Mouse (Mus musculus) hindbrain, embryonic 13.5 days (tissue): ENCODE results near the gene St8sia6. TPM values are rescaled to one million over a fixed set of nuclear protein-coding genes. Genes with fewer than 3 reads are reported as not detected.

Experiments used
- ATAC-seq: fragments of 200-750 bp; cut with Nextera tagmentation; 2 replicates; pipeline ENCODE4 v1.8.0; 2017; ENCODE audit warnings: moderate TSS enrichment; ENCODE audit not compliant: low FRiP score
- H3K27ac ChIP-seq: fragments of 300-500 bp; sonication (generic); 2 replicates; pipeline ENCODE4 v1.5.1; 2015; ENCODE audit warnings: inconsistent platforms, mild to moderate bottlenecking, moderate library complexity
- H3K27me3 ChIP-seq: fragments of 300-500 bp; sonication (generic); 2 replicates; pipeline ENCODE4 v1.6.1; 2015; ENCODE audit warnings: mild to moderate bottlenecking, inconsistent platforms
- H3K36me3 ChIP-seq: fragments of 300-500 bp; sonication (generic); 2 replicates; pipeline ENCODE4 v1.6.1; 2015; ENCODE audit warnings: mild to moderate bottlenecking, inconsistent platforms
- H3K4me1 ChIP-seq: fragments of 300-500 bp; sonication (generic); replicated peaks from 2 replicates; pipeline ENCODE4 v1.6.1; 2015; ENCODE audit warnings: inconsistent platforms
- H3K4me2 ChIP-seq: fragments of 300-500 bp; sonication (generic); 2 replicates; pipeline ENCODE4 v1.6.1; 2015; ENCODE audit warnings: inconsistent platforms, mild to moderate bottlenecking, moderate library complexity
- H3K4me3 ChIP-seq: fragments of 300-500 bp; sonication (generic); 2 replicates; pipeline ENCODE4 v1.5.1; 2015; ENCODE audit warnings: mild to moderate bottlenecking, inconsistent platforms
- H3K9ac ChIP-seq: fragments of 300-500 bp; sonication (generic); 2 replicates; pipeline ENCODE4 v1.6.1; 2015; ENCODE audit warnings: mild to moderate bottlenecking, inconsistent platforms
- H3K9me3 ChIP-seq: fragments of 300-500 bp; sonication (generic); 2 replicates; pipeline ENCODE4 v1.6.1; 2016; ENCODE audit warnings: inconsistent platforms
- WGBS: fragments of 180-500 bp; shearing (Covaris S2); methylation state at CpG from one replicate; pipeline ENCODE4 v1.1.7; 2015; 5-methylcytosine and 5-hydroxymethylcytosine counted together
- polyA plus RNA-seq: library from polyadenylated mRNA; unstranded; fragments of >200 nt; fragmentation: Nextera tagmentation; extraction: Ambion mirVana; gene quantifications from 2 replicates; pipeline ENCODE4 v1.2.1, GENCODE M21; 2015

The St8sia6 gene
- polyA plus RNA-seq, 1 experiment from 2014 or later, result 0.90 TPM

- Histone ChIP-seq H3K36me3 (no peaks in the 10 kb centered on the region), H3K27ac (no peak overlapping the region), H3K4me1 (no peaks in the 10 kb centered on the region), H3K4me2 (no peak overlapping the region), H3K9me3 (no peaks in the 10 kb centered on the region), H3K9ac (no peak overlapping the region), H3K4me3 (no peak overlapping the region), H3K27me3 (no peaks in the 10 kb centered on the region)
- WGBS, result 88% methylated on average over 1 of the region's 1 CpGs
- ATAC-seq, result no peak
Measured at GRCm38 (mm10) chr2:13751691-13752090, 42.2 kb downstream of the St8sia6 start.

- WGBS, result 58% methylated on average over 1 of the region's 1 CpGs
- Histone ChIP-seq H3K9ac (no peak overlapping the region), H3K4me2 (no peak overlapping the region)
Measured at GRCm38 (mm10) chr2:13750777-13751176, 43.1 kb downstream of the St8sia6 start.

GRCm38 (mm10) chr2:13750089-13750488 is 43.8 kb downstream of the St8sia6 start:
- Histone ChIP-seq H3K4me3 (no peak overlapping the region), H3K27ac (no peak overlapping the region)
- ATAC-seq, result no peak

More at GRCm38 (mm10) chr2:13750777-13751176, 43.1 kb downstream of the St8sia6 start:
- Histone ChIP-seq H3K4me3 (no peak overlapping the region), H3K4me1 (no peaks in the 10 kb centered on the region), H3K9me3 (no peaks in the 10 kb centered on the region), H3K27me3 (no peaks in the 10 kb centered on the region), H3K36me3 (no peaks in the 10 kb centered on the region), H3K27ac (no peak overlapping the region)
- ATAC-seq, result no peak

GRCm38 (mm10) chr2:13749176-13749575 is 44.7 kb downstream of the St8sia6 start:
- no peak overlapping the region for H3K27ac ChIP-seq
- H3K9me3 ChIP-seq, result no peaks in the 10 kb centered on the region
- no peak overlapping the region for H3K4me3 ChIP-seq
- no peak overlapping the region for H3K9ac ChIP-seq
- no peak for ATAC-seq
- H3K4me1 ChIP-seq, result no peaks in the 10 kb centered on the region
- no peaks in the 10 kb centered on the region for H3K36me3 ChIP-seq
- WGBS, result 80% methylated on average over 1 of the region's 1 CpGs
- H3K4me2 ChIP-seq, result no peak overlapping the region
- H3K27me3 ChIP-seq, result no peaks in the 10 kb centered on the region

More at GRCm38 (mm10) chr2:13750089-13750488, 43.8 kb downstream of the St8sia6 start:
- no peaks in the 10 kb centered on the region for H3K4me1 ChIP-seq
- no peak overlapping the region for H3K4me2 ChIP-seq
- H3K9me3 ChIP-seq, result no peaks in the 10 kb centered on the region
- no peaks in the 10 kb centered on the region for H3K27me3 ChIP-seq
- no peaks in the 10 kb centered on the region for H3K36me3 ChIP-seq
- WGBS, result 56% methylated on average over 1 of the region's 1 CpGs
- H3K9ac ChIP-seq, result no peak overlapping the region

- no peaks in the 10 kb centered on the region for H3K9me3 ChIP-seq
- H3K27ac ChIP-seq, result no peak overlapping the region
- no peak for ATAC-seq
Measured at GRCm38 (mm10) chr2:13747576-13747975, 46.3 kb downstream of the St8sia6 start.

GRCm38 (mm10) chr2:13746023-13746422 is 47.8 kb downstream of the St8sia6 start:
- Histone ChIP-seq H3K4me2 (no peak overlapping the region), H3K27me3 (no peaks in the 10 kb centered on the region), H3K36me3 (no peaks in the 10 kb centered on the region), H3K4me1 (no peaks in the 10 kb centered on the region), H3K9ac (no peak overlapping the region), H3K9me3 (no peaks in the 10 kb centered on the region), H3K27ac (no peak overlapping the region), H3K4me3 (no peak overlapping the region)
- no peak for ATAC-seq
- 86% methylated on average over 1 of the region's 1 CpGs for WGBS

More at GRCm38 (mm10) chr2:13747576-13747975, 46.3 kb downstream of the St8sia6 start:
- Histone ChIP-seq H3K4me3 (no peak overlapping the region), H3K9ac (no peak overlapping the region), H3K27me3 (no peaks in the 10 kb centered on the region), H3K4me2 (no peak overlapping the region), H3K36me3 (no peaks in the 10 kb centered on the region), H3K4me1 (no peaks in the 10 kb centered on the region)
- 95% methylated on average over 1 of the region's 1 CpGs for WGBS

GRCm38 (mm10) chr2:13738704-13739103 is 55.2 kb downstream of the St8sia6 start:
- no peak overlapping the region for H3K4me3 ChIP-seq
- ATAC-seq, result no peak
- no peaks in the 10 kb centered on the region for H3K36me3 ChIP-seq
- H3K4me2 ChIP-seq, result no peak overlapping the region
- no peak overlapping the region for H3K27ac ChIP-seq
- H3K4me1 ChIP-seq, result no peaks in the 10 kb centered on the region
- no peaks in the 10 kb centered on the region for H3K27me3 ChIP-seq
- no peak overlapping the region for H3K9ac ChIP-seq
- 66% methylated on average over 7 of the region's 7 CpGs for WGBS
- no peaks in the 10 kb centered on the region for H3K9me3 ChIP-seq

- Histone ChIP-seq H3K27ac (no peak overlapping the region), H3K4me2 (no peak overlapping the region), H3K9me3 (peaks cover 3% of the 10 kb centered on the region; the same call in 1 of the 2 replicates), H3K27me3 (no peaks in the 10 kb centered on the region), H3K4me3 (no peak overlapping the region), H3K36me3 (no peaks in the 10 kb centered on the region), H3K4me1 (no peaks in the 10 kb centered on the region), H3K9ac (no peak overlapping the region)
- no peak for ATAC-seq
- 69% methylated on average over 2 of the region's 2 CpGs for WGBS
Measured at GRCm38 (mm10) chr2:13727901-13728300, 66.0 kb downstream of the St8sia6 start.

- ATAC-seq, result no peak
- 73% methylated on average over 3 of the region's 3 CpGs for WGBS
- Histone ChIP-seq H3K9ac (no peak overlapping the region), H3K9me3 (peaks cover 3% of the 10 kb centered on the region; the same call in 1 of the 2 replicates), H3K4me3 (no peak overlapping the region), H3K27ac (no peak overlapping the region), H3K4me2 (no peak overlapping the region), H3K27me3 (no peaks in the 10 kb centered on the region), H3K4me1 (no peaks in the 10 kb centered on the region), H3K36me3 (no peaks in the 10 kb centered on the region)
Measured at GRCm38 (mm10) chr2:13725592-13725991, 68.3 kb downstream of the St8sia6 start.

- Histone ChIP-seq H3K36me3 (no peaks in the 10 kb centered on the region), H3K4me2 (no peak overlapping the region), H3K4me1 (no peaks in the 10 kb centered on the region), H3K27ac (no peak overlapping the region), H3K4me3 (no peak overlapping the region), H3K27me3 (no peaks in the 10 kb centered on the region), H3K9ac (no peak overlapping the region), H3K9me3 (no peaks in the 10 kb centered on the region)
- WGBS, result 66% methylated on average over 4 of the region's 4 CpGs
- no peak for ATAC-seq
Measured at GRCm38 (mm10) chr2:13722241-13722640, 71.6 kb downstream of the St8sia6 start.

- WGBS, result 84% methylated on average over 6 of the region's 6 CpGs
- no peak for ATAC-seq
Measured at GRCm38 (mm10) chr2:13718628-13719185, 75.2 kb downstream of the St8sia6 start.

GRCm38 (mm10) chr2:13708785-13709184 is 85.1 kb downstream of the St8sia6 start:
- H3K4me2 ChIP-seq, result no peak overlapping the region
- WGBS, result 69% methylated on average over 1 of the region's 1 CpGs
- no peak for ATAC-seq

More at GRCm38 (mm10) chr2:13718628-13719185, 75.2 kb downstream of the St8sia6 start:
- no peaks in the 10 kb centered on the region for H3K4me1 ChIP-seq
- no peak overlapping the region for H3K4me3 ChIP-seq
- no peak overlapping the region for H3K27ac ChIP-seq
- H3K4me2 ChIP-seq, result no peak overlapping the region
- H3K36me3 ChIP-seq, result no peaks in the 10 kb centered on the region
- H3K27me3 ChIP-seq, result no peaks in the 10 kb centered on the region
- no peaks in the 10 kb centered on the region for H3K9me3 ChIP-seq
- no peak overlapping the region for H3K9ac ChIP-seq

GRCm38 (mm10) chr2:13697514-13697913 is 96.3 kb downstream of the St8sia6 start:
- H3K27me3 ChIP-seq, result no peaks in the 10 kb centered on the region
- no peak overlapping the region for H3K9ac ChIP-seq
- no peaks in the 10 kb centered on the region for H3K4me1 ChIP-seq
- no peak overlapping the region for H3K4me3 ChIP-seq
- H3K4me2 ChIP-seq, result no peak overlapping the region
- ATAC-seq, result no peak
- H3K27ac ChIP-seq, result no peak overlapping the region
- no peaks in the 10 kb centered on the region for H3K9me3 ChIP-seq
- H3K36me3 ChIP-seq, result no peaks in the 10 kb centered on the region

More at GRCm38 (mm10) chr2:13708785-13709184, 85.1 kb downstream of the St8sia6 start:
- no peaks in the 10 kb centered on the region for H3K9me3 ChIP-seq
- no peak overlapping the region for H3K4me3 ChIP-seq
- H3K36me3 ChIP-seq, result no peaks in the 10 kb centered on the region
- H3K4me1 ChIP-seq, result no peaks in the 10 kb centered on the region
- no peak overlapping the region for H3K9ac ChIP-seq
- no peaks in the 10 kb centered on the region for H3K27me3 ChIP-seq
- no peak overlapping the region for H3K27ac ChIP-seq
